Mouse (Mus musculus) limb, embryonic 14.5 days (tissue): ENCODE measurements around the gene Fcrl6. TPM values are rescaled to one million over a fixed set of nuclear protein-coding genes. Genes with fewer than 3 reads are reported as not detected.

Experiments used
- ATAC-seq: fragments of 200-750 bp; cut with Nextera tagmentation; 2 replicates; pipeline ENCODE4 v1.8.0; 2017; ENCODE audit warnings: low read depth, moderate number of reproducible peaks, moderate TSS enrichment; ENCODE audit not compliant: low FRiP score
- DNase-seq: peaks from one replicate; pipeline ENCODE4 v3.0.0-alpha.2; 2015; ENCODE audit warnings: low spot score
- H3K27ac ChIP-seq: fragments of 300-500 bp; sonication (generic); replicated peaks from 2 replicates; pipeline ENCODE4 v1.5.1; 2014; ENCODE audit warnings: low read depth, mild to moderate bottlenecking, low read length, moderate library complexity, mixed read lengths
- H3K27me3 ChIP-seq: fragments of 300-500 bp; sonication (generic); 2 replicates; pipeline ENCODE4 v1.6.1; 2014; ENCODE audit warnings: low read length, mixed read lengths; ENCODE audit not compliant: control insufficient read depth, insufficient read depth
- H3K36me3 ChIP-seq: fragments of 300-500 bp; sonication (generic); 2 replicates; pipeline ENCODE4 v1.6.1; 2014; ENCODE audit warnings: mild to moderate bottlenecking, low read length, moderate library complexity, mixed read lengths; ENCODE audit not compliant: control insufficient read depth, insufficient read depth
- H3K4me1 ChIP-seq: fragments of 300-500 bp; sonication (generic); 2 replicates; pipeline ENCODE4 v1.6.1; 2014; ENCODE audit warnings: antibody characterized with exemption, low read length, mixed read lengths; ENCODE audit not compliant: control insufficient read depth, insufficient read depth
- H3K4me2 ChIP-seq: fragments of 300-500 bp; sonication (generic); replicated peaks from 2 replicates; pipeline ENCODE4 v1.6.1; 2014; ENCODE audit warnings: low read depth, mild to moderate bottlenecking, low read length, moderate library complexity; ENCODE audit not compliant: severe bottlenecking
- H3K4me3 ChIP-seq: fragments of 300-500 bp; sonication (generic); replicated peaks from 2 replicates; pipeline ENCODE4 v1.5.1; 2014; ENCODE audit warnings: low read length
- H3K9ac ChIP-seq: fragments of 300-500 bp; sonication (generic); 2 replicates; pipeline ENCODE4 v1.6.1; 2014; ENCODE audit warnings: mild to moderate bottlenecking, low read depth, low read length, moderate library complexity; ENCODE audit not compliant: severe bottlenecking
- H3K9me3 ChIP-seq: fragments of 300-500 bp; sonication (generic); 2 replicates; pipeline ENCODE4 v1.6.1; 2016; ENCODE audit warnings: low read length; ENCODE audit not compliant: control insufficient read depth
- POLR2A ChIP-seq: fragments of 200-500 bp; IDR thresholded peaks from 2 replicates; pipeline ENCODE4 v1.8.0; 2012; ENCODE audit warnings: inconsistent platforms, mild to moderate bottlenecking, moderate library complexity, borderline replicate concordance; ENCODE audit not compliant: insufficient read depth, insufficient read length; ENCODE audit errors: extremely low read depth
- WGBS: fragments of 180-500 bp; shearing (Covaris S2); extraction: QIAGEN DNeasy Blood & Tissue Kit; methylation state at CpG from one replicate; pipeline ENCODE4 v1.1.7; 2014; 5-methylcytosine and 5-hydroxymethylcytosine counted together
- polyA plus RNA-seq, 2 experiments: library from polyadenylated mRNA; depleted of rRNA in 1 of 2; stranded (reverse) in 1 of 2; unstranded in 1 of 2; fragments of >200 nt; fragmentation: Nextera tagmentation in 1 of 2; extraction: Ambion mirVana in 1 of 2; gene quantifications; 2 replicates each; pipeline versions ENCODE4 v1.2.1 to v1.2.3; 2012 to 2014

Fcrl6 gene
- polyA plus RNA-seq, 2 experiments, result 0.72 to 1.4 TPM

GRCm38 (mm10) chr1:172582436-172582835 lies 19.9 kb downstream of the Fcrl6 start:
- Histone ChIP-seq H3K4me1 (no peaks in the 10 kb centered on the region), H3K27me3 (no peaks in the 10 kb centered on the region), H3K27ac (no peak overlapping the region), H3K36me3 (no peaks in the 10 kb centered on the region), H3K4me3 (no peak overlapping the region), H3K9ac (no peak overlapping the region), H3K9me3 (no peaks in the 10 kb centered on the region), H3K4me2 (no peak overlapping the region)
- no peak for ATAC-seq
- no peak for TF ChIP-seq POLR2A
- 56% methylated on average over 8 of the region's 8 CpGs for WGBS
- no peak for DNase-seq

- H3K36me3 ChIP-seq, result no peaks in the 10 kb centered on the region
- DNase-seq (no peak), ATAC-seq (no peak)
- no peak overlapping the region for H3K4me2 ChIP-seq
- H3K27ac ChIP-seq, result no peak overlapping the region
- 68% methylated on average over 6 of the region's 6 CpGs for WGBS
- no peaks in the 10 kb centered on the region for H3K9me3 ChIP-seq
- no peaks in the 10 kb centered on the region for H3K4me1 ChIP-seq
- no peaks in the 10 kb centered on the region for H3K27me3 ChIP-seq
- no peak for TF ChIP-seq POLR2A
- H3K4me3 ChIP-seq, result no peak overlapping the region
- no peak overlapping the region for H3K9ac ChIP-seq
Measured at GRCm38 (mm10) chr1:172580116-172580515, 22.2 kb downstream of the Fcrl6 start.

GRCm38 (mm10) chr1:172567758-172568157 lies 34.6 kb downstream of the Fcrl6 start:
- Histone ChIP-seq H3K27ac (no peak overlapping the region), H3K27me3 (peaks cover 3% of the 10 kb centered on the region; the same call in 1 of the 2 replicates), H3K4me1 (0 out of 2 replicates have a peak, but pooled peaks cover 4% of the 10 kb centered on the region), H3K9me3 (no peaks in the 10 kb centered on the region), H3K9ac (no peak overlapping the region), H3K4me3 (no peak overlapping the region), H3K4me2 (no peak overlapping the region), H3K36me3 (no peaks in the 10 kb centered on the region)
- peak; percentile 12 for DNase-seq
- no peak for TF ChIP-seq POLR2A
- no peak for ATAC-seq
- WGBS, result 54% methylated on average over 4 of the region's 4 CpGs

- WGBS, result 75% methylated on average over 3 of the region's 3 CpGs
- peaks cover 20% of the 10 kb centered on the region for H3K27me3 ChIP-seq
Measured at GRCm38 (mm10) chr1:172566131-172566530, 36.2 kb downstream of the Fcrl6 start.

GRCm38 (mm10) chr1:172563465-172563828 lies 38.9 kb downstream of the Fcrl6 start:
- ATAC-seq, result no peak; the same call in 1 of the 2 replicates
- Histone ChIP-seq H3K27ac (no peak overlapping the region), H3K9me3 (no peaks in the 10 kb centered on the region), H3K9ac (peak overlapping the region; percentile 68), H3K4me3 (peak overlapping the region; percentile 69), H3K4me1 (peaks cover 8% of the 10 kb centered on the region; the same call in 1 of the 2 replicates), H3K36me3 (no peaks in the 10 kb centered on the region), H3K4me2 (peak overlapping the region; percentile 95), H3K27me3 (peaks cover 27% of the 10 kb centered on the region)
- 4% methylated on average over 9 of the region's 10 CpGs for WGBS
- no peak for DNase-seq
- TF ChIP-seq POLR2A, result no peak

More at GRCm38 (mm10) chr1:172566131-172566530, 36.2 kb downstream of the Fcrl6 start:
- H3K4me3 ChIP-seq, result no peak overlapping the region
- H3K4me1 ChIP-seq, result peaks cover 11% of the 10 kb centered on the region; the same call in 1 of the 2 replicates
- no peak overlapping the region for H3K4me2 ChIP-seq
- no peaks in the 10 kb centered on the region for H3K36me3 ChIP-seq
- DNase-seq, result no peak
- TF ChIP-seq POLR2A, result no peak
- H3K9me3 ChIP-seq, result no peaks in the 10 kb centered on the region
- H3K9ac ChIP-seq, result no peak overlapping the region
- no peak for ATAC-seq
- no peak overlapping the region for H3K27ac ChIP-seq
